Mouse (Mus musculus): ENCODE data around the gene Vps26c. TPM values are rescaled to one million over a fixed set of nuclear protein-coding genes. Genes with fewer than 3 reads are reported as not detected.

The Vps26c gene
- total RNA-seq (2021): 10 to 100 TPM; 30.5 to 35.4 TPM
- long read RNA-seq, experiment 1, transcript Vps26c-201 (8 exons, 2,547 nt): major isoform, 36 of 41 reads
- long read RNA-seq, experiment 1, partial matches to known transcripts: 0 of 41 reads
- long read RNA-seq, experiment 1, other reads (novel, unspliced or antisense): 5 of 41 reads
- long read RNA-seq, experiment 2, transcript Vps26c-201 (8 exons, 2,547 nt): major isoform, 27 of 31 reads
- long read RNA-seq, experiment 2, partial matches to known transcripts: 0 of 31 reads
- long read RNA-seq, experiment 2, other reads (novel, unspliced or antisense): 4 of 31 reads

GRCm38 (mm10) chr16:94526344-94527151 is at the start of gene Vps26c:
Gene Vps26c, minus strand, starts transcription at chr16:94526830.
- no peak for TF ChIP-seq CTCF (IDR thresholded peaks at IDR 0.05)
- peak; percentile 96 to 97 for DNase-seq (ENCODE audit: extremely low spot score in 1 of 2, low spot score in 2 of 2)
- Histone ChIP-seq H3K4me3 (peak within 1 kb of the TSS; percentile 97), H3K27ac (peak within 1 kb of the TSS; percentile 97)
- intact Hi-C loops (cut with DNase I): loop anchor here (1.0 to 5.0 kb wide), 4 partner anchors 43 to 198 kb away; no protein-coding TSS in a partner anchor

- intact Hi-C loops (cut with DNase I): no loop called here
- no peak for DNase-seq (ENCODE audit: extremely low spot score in 1 of 2, low spot score in 2 of 2)
- no peak for TF ChIP-seq CTCF (IDR thresholded peaks at IDR 0.05)
- Histone ChIP-seq H3K27ac (no peak overlapping the region), H3K4me3 (no peak overlapping the region)
These were observed 49.1 kb upstream of the Vps26c start for GRCm38 (mm10) chr16:94575757-94576156.

GRCm38 (mm10) chr16:94574718-94575094 is 48.1 kb upstream of the Vps26c start:
- intact Hi-C loops (cut with DNase I): no loop called here

GRCm38 (mm10) chr16:94574025-94574717 is 47.5 kb upstream of the Vps26c start:
- TF ChIP-seq CTCF (IDR thresholded peaks at IDR 0.05): no peak
- intact Hi-C loops (cut with DNase I): no loop called here

More at GRCm38 (mm10) chr16:94574718-94575094, 48.1 kb upstream of the Vps26c start:
- Histone ChIP-seq H3K27ac (no peak overlapping the region), H3K4me3 (no peak overlapping the region)
- no peak for DNase-seq (ENCODE audit: extremely low spot score in 1 of 2, low spot score in 2 of 2)
- TF ChIP-seq CTCF (IDR thresholded peaks at IDR 0.05): no peak

GRCm38 (mm10) chr16:94572422-94572821 is 45.8 kb upstream of the Vps26c start:
- Histone ChIP-seq H3K4me3 (no peak overlapping the region; the same call in 1 of the 2 replicates), H3K27ac (no peak overlapping the region)
- no peak for DNase-seq (ENCODE audit: extremely low spot score in 1 of 2, low spot score in 2 of 2)
- intact Hi-C loops (cut with DNase I): loop anchor here (2.0 kb wide), 1 partner anchor 46 kb away; no protein-coding TSS in a partner anchor
- TF ChIP-seq CTCF (IDR thresholded peaks at IDR 0.05): no peak

More at GRCm38 (mm10) chr16:94574025-94574717, 47.5 kb upstream of the Vps26c start:
- DNase-seq (ENCODE audit: extremely low spot score in 1 of 2, low spot score in 2 of 2): no peak
- Histone ChIP-seq H3K4me3 (no peak overlapping the region), H3K27ac (no peak overlapping the region)

- Histone ChIP-seq H3K27ac (peak overlapping the region; percentile 96), H3K4me3 (peak overlapping the region; percentile 89)
- intact Hi-C loops (cut with DNase I): loop anchor here (2.0 kb wide), 1 partner anchor 29 kb away; no protein-coding TSS in a partner anchor
- DNase-seq (ENCODE audit: extremely low spot score in 1 of 2, low spot score in 2 of 2): no peak
- no peak for TF ChIP-seq CTCF (IDR thresholded peaks at IDR 0.05)
These were observed 44.7 kb upstream of the Vps26c start for GRCm38 (mm10) chr16:94571111-94571993.

GRCm38 (mm10) chr16:94570361-94571041 is 43.9 kb upstream of the Vps26c start:
- no peak for TF ChIP-seq CTCF (IDR thresholded peaks at IDR 0.05)
- DNase-seq (ENCODE audit: extremely low spot score in 1 of 2, low spot score in 2 of 2): peak; percentile 49 to 63
- peak overlapping the region; percentile 96 for H3K27ac ChIP-seq
- peak overlapping the region; percentile 89 for H3K4me3 ChIP-seq
- intact Hi-C loops (cut with DNase I): loop anchor here (2.0 kb wide), 1 partner anchor 30 kb away; no protein-coding TSS in a partner anchor

GRCm38 (mm10) chr16:94569229-94570176 is 42.9 kb upstream of the Vps26c start, which contains the start of gene Dyrk1a:
Gene Dyrk1a, plus strand, starts transcription at chr16:94570010.
- no peak for TF ChIP-seq CTCF (IDR thresholded peaks at IDR 0.05)
- peak within 1 kb of the TSS; percentile 99 for H3K27ac ChIP-seq
- peak within 1 kb of the TSS; percentile 89 for H3K4me3 ChIP-seq
- peak; percentile 97 to 98 for DNase-seq (ENCODE audit: extremely low spot score in 1 of 2, low spot score in 2 of 2)
- intact Hi-C loops (cut with DNase I): loop anchor here (1.0 to 5.0 kb wide), 5 partner anchors 31 to 257 kb away; partner anchors contain the start of genes Hlcs, Ttc3 and Vps26c
